Mouse (Mus musculus): Measurements from ENCODE around the gene Cers2.

- no peak for TF ChIP-seq CTCF (IDR thresholded peaks at IDR 0.05; ENCODE audit: extremely low read depth, insufficient read depth, low read length)
- TF ChIP-seq POLR2A (IDR thresholded peaks at IDR 0.05; ENCODE audit: extremely low read depth, insufficient read depth, low read length) = no peak
These were observed 32.2 kb upstream of the Cers2 start for GRCm38 (mm10) chr3:95282381-95282864.
